Mouse (Mus musculus) gastrocnemius, postnatal 14 days (tissue): ENCODE measurements around the gene Slc38a9. TPM values are rescaled to one million over a fixed set of nuclear protein-coding genes. Genes with fewer than 3 reads are reported as not detected.

ENCODE experiments used
- DNase-seq: peaks from one replicate; pipeline ENCODE4 v3.0.0; 2021; ENCODE audit warnings: mixed read lengths
- intact Hi-C: fragments of 180-260 bp; cut with DNase I; formaldehyde crosslinking; loops from one replicate; pipeline ENCODE4 v1.15.1; 2025; ENCODE audit warnings: low total_unique reads
- total RNA-seq, 2 experiments: library from RNA; stranded (reverse); gene quantifications; 2 replicates each; pipeline ENCODE4 v1.2.3; 2021

Slc38a9 gene
- total RNA-seq, 2 experiments from 2014 or later = 4.1 to 6.2 TPM

DNA sequence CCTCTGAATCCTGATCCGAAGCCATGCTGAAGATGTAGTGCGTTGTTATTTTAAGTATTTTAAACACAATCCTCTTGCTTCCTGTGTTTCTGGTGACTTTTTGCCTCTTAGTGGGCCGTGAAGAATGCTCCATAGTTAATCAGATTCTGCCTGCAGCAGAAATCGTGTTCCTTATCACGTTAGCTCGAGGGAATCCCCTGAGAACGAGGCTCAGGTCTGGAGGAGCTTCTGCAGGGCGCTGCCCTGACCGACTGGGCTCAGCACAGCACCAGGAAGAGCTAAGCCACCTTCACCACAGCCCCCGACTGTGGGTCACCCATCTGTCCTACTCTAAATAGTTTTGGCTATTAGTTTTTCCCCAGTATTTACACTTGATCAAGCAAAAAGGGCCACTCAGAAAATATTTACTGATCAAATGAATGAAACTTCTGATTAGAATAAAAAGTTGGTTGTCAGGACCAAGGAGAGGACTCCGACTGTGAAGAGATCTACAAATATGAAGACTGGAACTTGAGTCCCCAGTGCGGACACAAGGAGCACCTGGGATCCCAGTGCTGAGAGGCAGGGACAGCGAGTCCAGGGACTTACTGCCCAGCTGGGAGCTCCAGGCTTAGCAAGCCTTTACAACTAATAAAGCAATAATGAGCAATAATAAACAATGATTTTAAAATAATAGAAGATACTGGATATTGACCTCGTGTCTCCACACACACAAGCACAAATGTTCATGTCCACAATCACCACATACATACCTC is 81.7 kb downstream of the Slc38a9 start:
- intact Hi-C loops = no loop called here
- no peak for DNase-seq

DNA sequence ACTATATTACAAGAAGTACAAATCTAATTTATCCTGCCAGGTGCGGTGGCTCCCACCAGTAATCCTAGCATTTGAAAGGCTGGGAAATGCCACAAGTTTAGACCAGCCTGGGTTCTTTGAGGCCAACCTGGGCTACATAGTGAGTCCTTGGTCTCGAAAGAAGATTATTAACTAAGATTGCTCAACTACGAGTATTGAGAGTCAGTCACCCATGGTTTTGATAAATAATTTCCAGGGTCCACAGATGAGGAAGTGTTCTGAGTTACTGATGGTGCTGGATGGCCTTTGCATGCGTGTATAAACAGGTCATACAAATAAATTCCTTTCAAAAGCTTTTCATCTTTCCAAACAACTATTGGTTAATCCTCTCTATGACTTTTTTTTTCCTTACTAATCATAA is 83.1 kb downstream of the Slc38a9 start:
- intact Hi-C loops = no loop called here
- DNase-seq = no peak

DNA sequence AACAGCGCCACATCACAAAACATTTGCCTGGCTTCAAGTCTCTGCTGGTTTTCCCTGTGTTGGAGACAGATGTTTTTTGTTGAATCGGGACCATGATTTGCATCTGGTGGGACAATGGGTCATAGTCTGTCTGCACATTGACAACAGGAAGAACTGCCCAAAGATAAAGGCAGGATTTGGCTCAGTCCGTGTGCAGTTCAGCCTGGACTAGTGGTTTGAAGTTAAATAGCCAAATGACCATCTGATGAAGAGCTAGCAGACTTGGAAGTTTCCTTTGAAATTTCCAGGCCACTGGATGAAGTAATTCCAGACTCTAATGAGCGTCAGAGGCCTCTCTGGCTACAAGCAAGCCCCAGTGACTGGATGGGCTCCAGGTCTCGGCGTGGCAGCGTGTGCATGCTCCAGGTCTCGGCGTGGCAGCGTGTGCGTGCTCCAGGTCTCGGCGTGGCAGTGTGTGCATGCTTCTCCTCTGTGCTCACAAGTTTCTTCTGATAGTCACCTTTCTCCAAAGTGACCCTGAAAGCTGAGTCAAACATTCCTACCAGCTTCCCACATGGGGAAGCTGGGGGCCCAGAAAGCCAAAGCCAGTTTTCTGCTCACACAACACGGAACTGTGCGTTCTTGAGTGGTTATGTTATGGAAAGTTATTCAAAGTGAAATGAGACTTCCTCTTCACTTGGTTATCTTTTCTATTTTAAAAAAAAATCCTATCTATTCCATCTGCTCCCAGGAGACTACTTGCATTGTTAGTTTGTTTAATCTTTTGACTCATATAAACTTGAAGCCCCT is 83.7 kb downstream of the Slc38a9 start:
- DNase-seq = peak; percentile 74
- intact Hi-C loops = no loop called here

DNA sequence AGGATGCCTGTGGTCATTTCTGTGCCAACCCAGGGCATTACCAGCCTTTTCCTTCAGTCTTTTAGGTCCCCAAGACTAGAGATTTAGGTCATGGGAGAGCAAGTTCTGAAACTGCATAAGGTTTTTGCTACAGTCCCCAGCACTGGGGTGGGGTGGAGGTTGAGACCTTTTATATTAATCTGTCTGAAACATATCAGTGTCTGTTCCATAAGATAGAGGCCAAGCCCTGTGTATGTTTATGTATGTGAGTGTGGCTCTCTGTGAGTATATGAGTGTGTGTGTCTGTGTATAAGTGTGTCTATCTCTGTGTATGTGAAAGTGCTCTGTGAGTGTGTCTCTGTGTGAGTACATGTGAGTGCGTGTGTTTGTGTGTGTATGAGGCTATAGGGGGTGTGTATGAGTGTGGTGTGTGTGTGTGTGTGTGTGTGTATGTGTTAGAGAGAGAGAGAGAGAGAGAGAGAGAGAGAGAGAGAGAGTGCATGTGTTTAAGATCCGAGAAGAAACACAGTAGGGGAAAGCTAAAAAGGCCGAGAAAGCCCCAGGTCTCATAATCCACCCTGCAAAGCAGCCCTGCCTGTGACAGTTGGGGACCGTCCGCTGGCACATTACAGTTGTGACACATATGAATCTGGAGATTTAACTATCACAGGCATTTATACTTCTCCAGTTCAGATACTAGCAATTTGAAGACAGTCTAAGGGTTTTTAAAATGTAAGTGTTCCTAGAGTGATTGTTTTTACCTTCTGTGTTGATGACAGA is 85.6 kb downstream of the Slc38a9 start:
- no peak for DNase-seq
- intact Hi-C loops = no loop called here

DNA sequence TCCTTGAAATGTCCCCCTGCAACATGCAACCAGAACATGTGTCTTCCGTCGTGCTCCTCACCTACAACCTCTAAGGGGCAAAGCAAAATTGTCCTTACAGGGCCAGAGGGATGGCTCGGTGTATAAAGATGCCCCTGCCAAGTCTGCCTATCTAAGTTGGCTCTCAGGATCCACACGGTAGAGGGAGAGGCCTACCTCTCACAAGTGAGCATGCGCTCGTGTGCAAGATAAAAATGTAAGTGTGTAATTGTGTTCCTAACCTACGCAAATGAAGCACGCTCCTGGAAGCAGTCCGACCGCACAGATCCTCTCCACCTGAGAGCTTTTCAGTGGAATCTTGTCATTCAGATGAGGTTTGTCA is 86.1 kb downstream of the Slc38a9 start:
- DNase-seq = no peak
- intact Hi-C loops = no loop called here

DNA sequence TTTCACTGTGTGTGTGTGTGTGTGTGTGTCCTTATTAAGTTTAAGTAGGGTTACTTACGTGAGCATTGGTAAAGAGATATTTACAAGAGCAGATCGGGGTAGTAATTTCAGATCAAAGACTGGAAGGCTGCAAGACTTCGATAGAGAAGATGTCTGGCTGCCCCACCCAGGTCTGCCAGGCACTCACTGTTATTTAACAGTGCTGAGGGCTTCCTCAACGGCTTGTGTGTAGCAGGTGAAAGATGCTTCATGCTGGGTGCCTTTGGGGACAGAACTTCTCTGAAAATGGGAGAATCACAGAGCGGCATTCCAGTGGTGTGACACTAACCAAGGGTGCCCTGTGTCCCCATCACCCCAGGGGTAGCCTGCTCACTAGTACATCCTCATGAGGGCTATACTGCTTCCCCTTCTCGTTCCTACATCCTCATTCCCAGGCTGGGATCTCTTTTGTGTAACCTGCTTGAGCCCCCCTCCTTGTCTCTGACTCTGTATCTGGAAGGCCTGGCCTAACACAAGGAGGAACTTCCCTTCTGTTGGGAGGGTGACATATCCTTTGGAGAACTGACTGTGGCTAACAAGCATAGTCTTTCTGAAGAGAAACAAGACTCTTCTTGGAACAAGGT is 87.4 kb downstream of the Slc38a9 start:
- DNase-seq = no peak
- intact Hi-C loops = no loop called here

DNA sequence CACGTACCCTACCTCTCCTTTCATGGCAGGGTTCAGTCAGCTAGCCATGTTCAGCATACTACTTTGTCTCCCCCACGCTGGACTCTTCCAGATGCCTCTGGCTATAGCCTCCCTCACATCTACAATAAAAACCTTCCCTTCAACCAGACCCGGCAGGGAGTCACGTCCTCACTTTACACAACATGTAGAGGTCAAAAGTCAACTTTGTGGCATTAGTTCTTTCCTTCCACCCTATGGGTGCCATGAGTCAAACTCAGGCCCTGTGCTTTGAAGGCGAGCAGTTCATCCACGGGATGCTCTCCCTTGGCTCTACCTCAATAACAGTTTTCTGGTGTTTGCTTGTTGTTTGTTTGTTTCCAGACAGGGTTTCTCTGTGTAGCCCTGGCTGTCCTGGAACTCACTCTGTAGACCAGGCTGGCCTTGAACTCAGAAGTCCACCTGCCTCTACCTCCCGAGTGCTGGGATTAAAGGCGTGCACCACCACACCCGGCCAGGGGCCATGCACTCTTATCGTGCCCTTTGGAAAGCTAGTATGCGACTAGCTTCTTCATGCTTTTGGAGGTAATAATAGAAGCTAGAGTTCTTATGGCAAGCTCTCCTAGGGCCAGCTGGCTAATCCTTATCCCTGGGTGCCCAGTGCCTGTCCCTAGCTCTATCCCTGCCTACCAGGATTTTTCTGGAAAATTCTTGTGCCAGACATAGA is 88.4 kb downstream of the Slc38a9 start:
- intact Hi-C loops = no loop called here
- no peak for DNase-seq

DNA sequence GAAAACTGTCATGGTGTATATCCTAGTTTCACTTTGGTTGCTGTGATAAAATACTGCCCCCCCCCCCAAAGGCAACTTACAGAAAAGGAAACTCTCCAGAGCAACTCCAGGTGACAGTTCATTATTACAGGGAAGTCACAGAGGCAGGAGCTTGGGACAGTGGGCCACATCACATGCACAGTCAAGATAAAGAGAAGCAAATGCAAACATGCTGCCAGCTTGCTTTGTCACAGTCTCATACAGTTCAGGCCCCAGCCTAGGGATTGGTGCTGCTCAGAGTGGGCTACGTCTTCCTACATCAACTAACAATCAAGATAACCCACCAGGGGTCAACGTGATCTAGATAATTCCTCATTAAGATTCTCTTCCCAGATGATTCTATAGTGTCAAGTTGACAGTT is 89.3 kb downstream of the Slc38a9 start:
- intact Hi-C loops = no loop called here
- no peak for DNase-seq

DNA sequence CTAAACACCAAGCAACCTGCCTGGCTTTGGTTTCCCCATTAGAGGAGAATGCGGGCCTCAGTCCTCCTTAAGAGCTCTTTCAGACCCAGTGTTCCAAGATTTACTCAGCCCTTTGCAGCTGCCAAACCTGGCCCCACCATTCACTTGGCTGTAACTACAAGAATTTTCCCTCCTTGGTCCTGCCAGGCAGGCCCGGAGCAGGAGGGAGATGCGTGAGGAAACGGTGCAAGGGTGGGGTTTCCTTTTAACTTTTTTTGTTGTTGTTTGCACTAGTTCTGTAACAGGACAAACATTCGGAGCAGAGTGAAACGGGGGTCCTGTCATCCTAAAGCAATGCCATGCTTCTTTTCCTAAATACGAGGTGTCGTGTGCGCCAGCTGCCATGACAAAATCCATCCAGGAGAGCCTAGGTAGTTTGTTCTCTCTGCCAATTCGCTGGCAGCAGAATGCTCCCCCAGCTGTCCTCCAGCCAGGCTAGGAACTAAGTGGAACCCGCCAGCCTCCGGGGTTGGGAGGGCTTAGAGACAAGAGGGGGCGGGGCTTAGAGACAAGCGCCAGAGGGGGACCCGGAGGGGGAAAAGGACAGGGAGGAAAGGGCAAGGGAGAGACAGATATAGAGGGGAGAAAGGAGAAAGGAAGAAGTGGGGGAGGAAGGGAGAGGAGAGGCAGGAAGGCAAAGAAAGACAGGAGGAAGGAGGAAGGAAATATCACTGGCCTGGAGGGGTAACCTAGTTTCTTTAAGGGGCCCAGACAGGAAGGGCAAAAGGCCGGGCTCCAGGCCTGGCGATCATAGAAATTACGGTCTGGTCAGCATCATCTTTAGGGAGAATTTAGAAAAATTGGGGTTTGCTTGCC is 91.1 kb downstream of the Slc38a9 start:
- intact Hi-C loops = no loop called here
- peak; percentile 83 for DNase-seq

DNA sequence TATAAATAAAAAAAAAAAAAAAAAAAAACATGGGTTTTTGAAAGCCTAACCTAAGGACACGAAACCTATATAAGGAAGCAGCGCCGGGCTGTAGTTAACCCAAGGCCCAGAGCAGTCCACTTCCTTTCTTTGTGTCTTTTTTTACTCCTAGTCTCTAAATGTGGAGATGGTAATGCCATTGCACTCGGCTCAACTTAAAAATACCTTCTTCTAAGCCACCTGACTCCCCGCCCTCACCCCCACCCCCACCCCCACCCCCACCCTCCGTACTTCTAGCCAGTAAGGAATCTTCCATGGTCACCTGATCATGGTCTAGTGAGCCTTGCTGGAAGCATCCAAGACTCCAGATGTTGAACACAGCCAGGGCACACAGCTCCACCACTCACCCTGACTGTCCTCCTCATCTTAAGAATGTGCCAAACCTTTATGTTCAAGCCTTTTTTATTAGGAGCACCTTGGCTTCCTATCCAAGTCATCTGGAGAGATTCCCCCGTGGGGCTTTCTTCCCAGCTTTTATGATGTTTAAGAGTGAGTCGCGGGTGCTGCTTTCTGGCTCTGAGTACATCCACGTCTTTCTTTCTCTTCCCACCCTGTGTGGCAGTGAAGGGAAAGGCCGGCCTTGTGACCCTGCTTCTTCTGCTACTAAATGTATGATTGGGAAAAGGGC is 91.9 kb downstream of the Slc38a9 start:
- intact Hi-C loops = no loop called here
- DNase-seq = no peak

DNA sequence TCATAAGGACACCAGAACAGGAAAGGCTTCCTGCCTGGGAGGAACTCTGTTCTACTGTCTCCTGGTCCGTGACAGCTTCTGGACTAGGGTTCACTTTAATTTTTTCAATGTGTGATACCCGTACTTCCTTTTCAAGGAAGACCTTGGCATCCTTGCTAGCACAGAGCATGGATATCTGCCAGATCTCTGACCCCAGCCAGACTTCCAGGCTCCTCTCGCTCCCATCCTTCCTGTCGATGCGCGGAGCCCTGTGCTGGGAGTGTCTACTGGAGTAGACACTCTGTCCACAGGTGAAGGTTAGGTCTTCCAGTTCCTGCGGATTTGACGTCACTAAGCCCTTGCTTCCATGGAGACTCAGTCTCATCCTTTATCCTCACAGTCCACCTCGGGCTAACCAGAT is 93.0 kb downstream of the Slc38a9 start:
- intact Hi-C loops = no loop called here
- DNase-seq = no peak

DNA sequence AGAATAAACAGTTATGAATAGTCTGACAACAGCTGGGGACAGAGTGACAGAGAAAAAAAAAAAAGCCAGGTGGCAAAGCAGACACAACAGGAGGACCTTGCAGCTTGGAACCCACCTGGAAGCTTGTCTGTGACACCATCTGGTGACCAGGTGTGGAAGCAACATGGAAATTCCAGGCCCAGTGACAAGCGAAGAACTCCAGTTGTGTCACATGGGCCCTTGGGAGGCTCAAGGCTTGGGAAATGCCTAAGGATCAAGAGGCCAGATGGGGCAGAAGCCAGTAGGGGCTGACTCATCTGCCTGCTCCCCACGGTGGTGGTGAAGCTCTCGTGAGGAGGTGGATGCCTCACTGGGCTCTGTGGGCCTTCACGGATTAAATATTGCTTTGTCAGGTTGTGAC is 94.3 kb downstream of the Slc38a9 start:
- intact Hi-C loops = no loop called here
- DNase-seq = peak; percentile 41

DNA sequence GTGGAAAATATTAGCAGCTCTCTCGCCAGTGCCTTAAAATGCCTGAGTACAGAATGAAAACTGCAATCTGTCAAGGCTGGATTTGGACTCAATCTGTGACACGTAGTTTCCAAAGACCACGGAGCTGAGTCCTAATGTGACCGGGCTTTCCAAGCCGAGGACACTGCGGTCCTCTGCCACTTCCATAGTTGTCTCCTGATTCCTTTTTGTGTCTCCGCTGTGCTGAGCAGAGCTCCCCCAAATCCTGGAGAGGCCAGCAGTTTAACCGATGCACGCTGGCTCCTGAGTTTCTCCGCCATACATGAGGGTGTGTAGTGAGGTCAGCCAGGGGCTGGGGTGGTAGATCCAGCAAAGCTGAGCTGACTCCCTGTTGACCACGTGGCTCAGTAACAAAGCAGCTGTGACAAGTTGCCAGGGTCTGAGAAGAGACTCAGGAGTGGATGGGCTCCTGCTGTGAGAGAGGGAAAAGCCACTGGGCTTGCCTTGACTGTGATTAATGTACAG is 95.0 kb downstream of the Slc38a9 start:
- intact Hi-C loops = no loop called here
- peak; percentile 62 for DNase-seq

DNA sequence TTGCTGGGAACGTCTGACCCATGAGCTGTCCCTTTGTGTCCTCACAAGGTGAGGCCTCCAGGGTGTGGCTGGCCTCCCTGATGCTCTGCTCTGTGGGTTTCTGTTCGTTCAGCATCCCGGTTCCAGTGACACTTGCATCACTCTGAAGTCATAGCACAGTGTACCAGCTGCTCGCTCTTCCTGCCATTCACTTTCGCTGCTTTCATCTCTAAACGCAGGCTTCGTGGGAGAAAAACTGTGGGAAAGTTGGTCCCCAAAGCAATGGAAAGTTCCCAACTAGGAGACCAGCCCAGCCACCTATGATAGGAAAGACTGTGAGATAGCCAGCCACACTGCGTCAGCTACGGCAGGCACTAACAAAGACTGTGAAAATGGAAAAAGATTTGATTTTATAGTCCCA is 96.8 kb downstream of the Slc38a9 start:
- intact Hi-C loops = no loop called here
- DNase-seq = no peak

DNA sequence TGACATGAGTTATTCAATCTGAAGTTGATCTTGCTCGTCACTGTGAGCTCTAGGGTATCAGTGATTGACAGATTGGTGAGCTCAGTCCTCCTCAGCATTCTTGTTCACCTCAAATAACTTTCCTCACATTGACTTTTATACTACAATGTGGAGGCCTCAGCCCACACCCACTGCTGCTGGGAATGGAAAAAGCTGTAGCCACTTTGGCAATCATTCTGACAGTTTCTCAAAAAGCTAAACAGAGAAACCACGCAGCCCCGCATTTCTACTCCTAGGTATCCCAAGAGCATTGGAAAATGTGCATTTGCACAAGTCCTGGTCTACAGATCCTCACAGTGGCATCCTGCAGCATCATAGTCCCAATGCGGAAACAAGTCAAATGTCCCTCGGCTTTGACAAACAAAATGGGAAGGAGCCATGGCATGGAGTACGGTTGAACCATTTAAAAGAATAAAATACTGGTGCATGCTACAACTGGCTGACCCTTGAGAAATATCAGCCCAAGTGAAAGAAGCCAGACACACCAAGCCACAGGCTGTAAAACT is 98.1 kb downstream of the Slc38a9 start:
- intact Hi-C loops = no loop called here

DNA sequence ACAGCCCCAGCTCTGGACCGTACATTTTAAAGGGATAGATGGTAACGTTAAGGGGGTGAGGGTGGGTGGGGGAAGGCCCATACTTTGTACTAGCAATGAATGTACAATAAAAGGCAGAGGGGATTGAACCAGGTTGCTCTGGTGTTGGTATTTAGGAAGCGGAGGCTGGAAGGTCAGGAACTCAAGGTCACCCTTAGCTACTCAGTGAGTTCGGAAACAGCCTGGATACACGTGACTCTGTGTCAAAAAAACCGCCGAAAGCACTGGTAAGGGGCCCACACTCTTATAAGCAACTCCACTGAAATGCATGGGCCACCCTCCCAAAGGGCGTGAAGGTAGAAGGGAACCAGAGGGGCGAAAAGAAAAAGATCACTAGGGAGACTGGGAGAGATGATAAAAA is 98.8 kb downstream of the Slc38a9 start:
- DNase-seq = no peak
- intact Hi-C loops = no loop called here

More for the DNA sequence above, 98.1 kb downstream of the Slc38a9 start:
- DNase-seq = no peak

DNA sequence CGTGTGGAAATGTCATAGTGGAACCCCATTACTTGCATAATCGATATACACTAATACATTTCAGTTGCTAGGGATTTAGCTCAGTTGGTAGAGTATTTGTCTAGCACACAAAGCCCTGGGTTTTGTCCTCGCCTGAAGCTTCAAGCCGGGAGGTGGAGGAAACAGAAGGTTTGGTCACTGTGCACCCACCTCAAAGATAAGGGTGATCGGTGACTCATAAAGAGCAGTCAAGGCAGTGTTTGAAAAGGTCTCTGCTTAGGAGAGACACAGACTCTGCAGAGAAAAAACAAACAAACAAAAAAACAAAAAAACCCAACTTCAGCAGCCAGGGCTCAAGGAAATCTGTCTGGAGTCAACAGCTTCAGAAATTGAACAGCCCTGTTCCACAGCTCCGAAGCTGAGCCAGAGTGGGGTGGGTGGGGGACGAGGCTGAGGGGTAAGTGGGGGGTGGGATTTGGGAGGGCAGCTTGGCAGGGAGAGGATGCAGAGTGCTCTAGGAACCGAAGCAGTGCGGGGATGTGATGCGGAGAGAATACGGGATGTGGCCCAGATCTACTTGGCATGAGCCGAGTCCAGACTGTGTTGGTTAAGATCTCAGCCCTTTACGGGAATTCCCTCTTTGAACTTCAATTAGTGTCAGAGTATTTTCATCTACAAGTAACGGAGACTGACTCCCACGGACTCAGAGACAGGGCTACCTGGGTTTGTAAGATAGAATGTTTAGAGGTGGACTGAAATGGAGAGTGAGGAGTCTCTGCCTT is 99.4 kb downstream of the Slc38a9 start:
- intact Hi-C loops = no loop called here
- DNase-seq = no peak
